Mouse (Mus musculus) left cerebral cortex, adult 18-20 months (tissue): ENCODE data around the gene Adipor1. TPM values are rescaled to one million over a fixed set of nuclear protein-coding genes. Genes with fewer than 3 reads are reported as not detected.

Experiments used
- DNase-seq, 2 experiments: peaks; one replicate each; pipeline ENCODE4 v3.0.0; 2021 to 2022; ENCODE audit warnings: low spot score in 2 of 2, mixed read lengths in 1 of 2
- long read RNA-seq, 2 experiments: library from polyadenylated mRNA; stranded (forward); transcript quantifications; one replicate each; pipeline ENCODE4 v2.0.0; 2021
- total RNA-seq, 2 experiments: library from RNA; stranded (reverse); gene quantifications; 2 replicates each; pipeline ENCODE4 v1.2.3; 2021

Adipor1 gene
- 10 to 100 TPM; 59.3 to 61.4 TPM for total RNA-seq
- long read RNA-seq, experiment 1, transcript Adipor1-201 (8 exons, 3,123 nt), result major isoform, 164 of 219 reads
- long read RNA-seq, experiment 1, transcript Adipor1-202 (8 exons, 3,446 nt), result minor isoform, 37 of 219 reads
- long read RNA-seq, experiment 1, partial matches to known transcripts, result 9 of 219 reads
- long read RNA-seq, experiment 1, other reads (novel, unspliced or antisense), result 9 of 219 reads
- long read RNA-seq, experiment 2, transcript Adipor1-201 (8 exons, 3,123 nt), result major isoform, 130 of 171 reads
- long read RNA-seq, experiment 2, transcript Adipor1-202 (8 exons, 3,446 nt), result minor isoform, 31 of 171 reads
- long read RNA-seq, experiment 2, partial matches to known transcripts, result 1 of 171 reads
- long read RNA-seq, experiment 2, other reads (novel, unspliced or antisense), result 9 of 171 reads

GRCm38 (mm10) chr1:134415168-134415831 is at the start of gene Adipor1:
Adipor1 (plus strand) TSS chr1:134415378.
- peak; percentile 95 to 98 for DNase-seq

DNA sequence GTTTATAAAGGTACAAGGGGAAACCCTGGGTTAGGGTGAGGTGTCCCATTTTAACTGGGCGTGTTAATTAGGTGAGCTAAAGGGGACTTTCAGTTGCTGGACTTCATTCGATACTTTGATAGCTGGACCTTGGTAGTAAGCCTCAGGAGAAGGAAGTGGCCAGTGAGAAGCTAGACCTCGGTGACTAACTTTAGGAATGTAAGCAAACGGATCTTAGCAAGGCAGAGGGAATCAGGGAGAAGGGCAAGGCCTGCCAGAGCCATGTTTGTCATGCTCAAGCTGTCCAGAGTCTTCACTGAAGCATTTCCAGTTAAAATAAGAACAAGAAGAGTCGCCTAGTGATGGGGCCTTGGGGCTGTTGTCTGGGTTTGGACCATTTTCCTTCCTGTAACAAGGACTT is 49.7 kb upstream of the Adipor1 start:
- DNase-seq, result no peak

DNA sequence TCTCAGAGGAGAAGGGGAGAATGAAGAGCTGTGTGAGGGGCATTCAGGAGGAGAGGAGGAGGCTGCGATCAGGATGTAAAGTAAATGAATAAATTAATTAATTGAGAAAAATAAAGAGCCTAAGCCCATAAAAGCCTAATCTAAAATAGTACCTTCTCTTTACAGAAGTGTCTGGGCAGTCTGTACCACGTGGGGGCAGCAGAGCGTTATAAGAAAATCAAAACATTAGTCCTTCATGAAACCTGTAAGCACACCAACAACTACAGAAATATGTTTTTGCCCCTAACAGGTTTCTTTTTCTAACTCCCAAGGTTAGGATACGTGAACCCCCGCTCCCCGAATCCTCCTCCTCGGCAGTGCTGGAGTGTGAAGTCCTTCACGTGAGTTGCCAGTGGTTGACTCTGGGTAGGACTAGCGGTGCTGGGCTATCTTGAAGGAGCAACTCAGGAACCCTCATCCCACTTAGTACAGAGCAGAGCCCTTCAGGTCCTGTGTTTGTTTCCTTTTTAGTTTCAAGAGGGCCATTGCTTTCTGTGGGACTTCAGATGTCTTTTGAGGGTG is 46.3 kb upstream of the Adipor1 start:
- DNase-seq, result peak; percentile 57 to 64

- DNase-seq, result no peak
Measured at GRCm38 (mm10) chr1:134374124-134374523, 41.1 kb upstream of the Adipor1 start.

DNA sequence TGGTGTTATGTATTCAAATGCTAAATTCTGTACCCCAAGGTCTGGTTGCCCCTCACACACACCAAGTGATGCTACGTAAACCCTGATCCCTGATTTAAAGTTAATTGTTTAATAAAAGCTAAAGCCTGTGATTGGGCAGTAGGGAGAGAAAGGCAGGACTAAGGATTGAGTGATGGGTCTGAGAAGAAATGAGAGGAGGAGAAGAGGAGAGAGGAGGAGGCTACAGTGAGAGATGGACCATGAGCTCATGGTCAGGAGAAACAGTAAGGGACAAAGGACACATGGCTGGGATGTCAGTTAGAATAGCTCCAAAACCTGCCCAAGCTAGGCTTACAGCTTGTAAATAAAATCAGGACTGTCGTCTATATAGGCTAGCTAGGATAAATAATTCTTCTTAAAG is 34.1 kb upstream of the Adipor1 start:
- DNase-seq, result no peak

DNA sequence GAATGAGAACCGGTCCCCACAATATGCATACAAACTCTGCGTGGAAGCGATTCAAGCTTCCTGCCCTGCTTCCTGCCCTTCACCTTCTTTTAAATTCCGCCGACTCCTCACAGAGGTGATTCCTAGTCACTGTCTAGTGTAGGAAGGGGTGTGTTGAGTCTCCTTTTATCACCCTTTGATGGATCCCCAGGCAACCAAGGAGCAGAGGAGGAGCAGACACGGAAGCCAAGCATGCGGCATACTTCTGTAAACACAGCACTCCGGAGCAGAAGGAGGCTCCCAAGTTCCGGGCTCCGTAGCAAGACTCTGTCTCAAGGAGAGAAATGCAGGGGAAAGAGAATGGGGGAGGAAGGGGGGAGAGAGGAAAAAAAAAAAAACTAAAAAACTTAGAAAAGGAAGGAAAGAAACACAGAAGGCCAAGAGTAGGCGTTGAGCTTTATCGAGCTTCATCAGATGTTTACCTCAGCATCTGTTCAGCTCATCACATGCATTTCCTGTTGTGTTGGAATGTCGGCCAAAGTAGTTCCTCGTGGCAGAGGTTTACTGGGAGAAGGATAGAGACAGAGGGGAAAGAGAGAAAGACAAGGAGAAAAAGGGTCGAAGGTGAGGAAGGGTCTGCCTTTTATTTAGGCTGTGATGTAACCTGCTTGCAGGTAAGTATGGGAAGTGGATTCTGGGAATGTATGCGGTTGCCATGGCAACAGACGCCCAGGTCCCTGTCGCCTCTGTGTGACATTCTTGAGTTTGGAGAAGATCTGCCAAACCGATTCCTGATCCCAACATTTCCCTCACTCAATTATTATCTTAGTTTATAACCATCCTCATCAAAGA is 33.2 kb upstream of the Adipor1 start:
- peak; percentile 15 to 21 for DNase-seq

- no peak for DNase-seq
Measured at GRCm38 (mm10) chr1:134384581-134384980, 30.6 kb upstream of the Adipor1 start.

DNA sequence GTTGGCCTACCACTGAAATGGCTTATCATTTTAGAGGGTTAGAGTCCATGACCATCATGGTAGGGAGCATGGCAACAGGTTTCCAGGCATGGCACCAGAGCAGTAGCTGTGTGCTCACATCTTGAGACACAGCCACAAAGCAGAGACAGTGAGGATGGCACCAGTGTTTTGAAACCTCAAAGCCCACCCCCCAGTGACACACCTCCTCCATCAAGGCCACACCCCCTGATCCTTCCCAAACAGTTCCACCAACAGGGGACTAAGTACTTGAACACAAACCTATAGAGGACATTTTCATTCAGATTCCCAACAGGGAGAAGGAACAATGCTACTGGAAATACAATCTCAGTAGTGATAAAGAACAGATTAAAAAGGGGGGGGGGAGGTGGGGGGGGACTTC is 30.0 kb upstream of the Adipor1 start:
- no peak for DNase-seq

GRCm38 (mm10) chr1:134385666-134386065 is 29.5 kb upstream of the Adipor1 start, which contains the start of gene 4933406M09Rik:
4933406M09Rik (plus strand) TSS chr1:134385940.
- DNase-seq, result no peak

DNA sequence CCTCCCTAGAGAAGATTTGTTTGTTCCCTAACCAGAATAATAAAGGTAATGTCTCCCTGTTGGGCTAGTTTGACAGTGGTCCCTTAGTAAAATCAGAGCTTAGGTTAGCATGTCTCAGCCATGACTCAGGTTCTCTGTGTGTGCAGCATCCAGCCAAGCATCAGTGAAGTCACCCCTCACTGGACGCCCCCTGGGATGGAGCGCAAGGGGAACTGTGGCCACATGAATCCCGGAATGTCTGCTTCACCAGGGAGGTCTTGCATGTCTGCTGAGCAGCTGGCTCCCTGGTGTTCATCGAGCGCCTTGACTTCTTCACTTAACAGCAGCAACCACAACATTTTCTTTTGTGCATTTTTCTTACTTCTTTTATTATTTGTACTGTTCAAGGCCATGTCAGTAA is 21.4 kb upstream of the Adipor1 start:
- no peak for DNase-seq

- no peak for DNase-seq
Measured at GRCm38 (mm10) chr1:134398210-134398609, 17.0 kb upstream of the Adipor1 start.

DNA sequence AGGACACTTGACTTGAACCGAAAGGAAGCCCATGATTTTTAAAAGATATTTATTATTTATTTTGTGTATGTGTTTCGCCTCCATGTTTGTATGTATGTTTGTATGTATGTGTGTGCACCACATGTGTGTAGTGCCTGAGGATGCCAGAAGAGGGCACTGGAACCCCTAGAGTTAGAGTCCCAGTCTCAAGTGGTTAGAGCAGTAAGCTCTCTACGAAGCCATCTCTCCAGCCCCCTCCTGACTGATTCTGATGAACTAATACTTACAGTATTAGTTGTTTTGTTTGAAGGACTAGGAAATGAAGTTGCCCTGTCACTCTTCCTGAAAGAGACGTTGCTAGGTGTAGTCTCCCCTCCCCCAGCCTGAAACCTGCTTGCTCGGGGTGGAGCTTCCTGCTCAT is 15.4 kb upstream of the Adipor1 start:
- DNase-seq, result no peak

GRCm38 (mm10) chr1:134405509-134406413 is 9.4 kb upstream of the Adipor1 start, which contains the start of gene Cyb5r1:
Cyb5r1 (plus strand) TSS chr1:134405559.
- DNase-seq, result peak; percentile 63 to 81

- no peak for DNase-seq
Measured at GRCm38 (mm10) chr1:134406414-134406771, 8.8 kb upstream of the Adipor1 start.

DNA sequence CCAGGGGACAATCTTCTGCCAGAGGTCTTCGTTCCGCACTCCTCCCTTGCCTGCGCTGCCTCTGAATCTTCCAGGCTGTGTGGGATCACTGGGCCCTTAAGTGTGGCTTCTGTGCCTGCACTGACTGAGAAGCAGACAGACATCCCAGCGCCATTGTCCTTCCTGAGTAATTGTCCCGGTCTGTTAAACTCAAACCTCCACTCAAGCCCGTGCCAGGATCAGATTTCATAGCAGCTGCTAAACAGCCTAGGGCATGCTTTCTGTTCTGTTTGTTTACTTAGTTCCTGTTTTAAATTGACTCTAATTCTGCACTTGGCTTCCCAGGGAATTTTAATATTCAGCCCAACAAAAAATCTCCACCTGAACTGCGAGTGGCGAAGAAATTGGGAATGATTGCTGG is 7.1 kb upstream of the Adipor1 start:
- DNase-seq, result no peak

DNA sequence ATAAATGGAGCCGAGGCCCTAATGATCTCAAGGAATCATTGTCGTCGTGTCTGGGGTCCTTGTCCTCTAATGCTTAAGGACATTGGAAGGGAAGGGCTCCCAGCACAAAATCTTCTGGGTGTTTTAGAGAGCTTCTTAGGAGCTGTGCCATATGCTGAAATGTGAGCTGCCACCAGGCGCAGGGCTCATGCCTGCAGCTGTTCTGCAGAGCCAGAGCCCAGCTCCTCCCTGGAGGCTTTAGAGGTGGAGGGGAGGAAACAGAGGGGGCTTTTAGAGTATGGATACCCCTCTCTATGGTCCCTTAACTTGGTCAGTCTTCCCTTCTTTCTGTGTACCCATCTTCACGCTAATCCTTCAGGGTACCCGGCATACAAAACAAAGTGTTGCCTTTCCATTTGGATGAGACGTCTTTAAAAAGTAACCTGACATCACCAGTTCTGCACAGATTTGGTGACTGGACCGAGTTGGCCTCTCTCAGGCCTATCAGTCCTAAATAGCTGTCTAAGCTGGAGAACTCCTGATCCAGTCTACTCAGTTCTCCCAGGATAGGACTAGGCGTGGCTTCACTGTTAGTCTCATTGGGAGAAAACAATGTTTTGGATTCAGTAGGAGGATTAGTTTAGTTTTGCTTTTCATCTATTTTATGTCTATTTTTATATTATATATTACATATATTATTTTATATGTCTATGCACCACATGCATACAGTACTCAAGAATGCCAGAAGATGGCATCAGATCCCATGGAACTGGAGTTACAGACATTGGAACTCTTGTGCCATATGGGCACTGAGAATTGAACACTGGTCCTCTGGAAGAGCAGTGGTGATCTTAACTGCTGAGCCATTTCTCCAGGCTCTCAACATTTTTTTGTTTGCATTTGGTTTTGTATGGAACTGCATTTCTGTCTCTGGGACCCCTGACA is 3.2 kb upstream of the Adipor1 start:
- no peak for DNase-seq

- DNase-seq, result no peak
Measured at GRCm38 (mm10) chr1:134414038-134414437, 1.1 kb upstream of the Adipor1 start.

DNA sequence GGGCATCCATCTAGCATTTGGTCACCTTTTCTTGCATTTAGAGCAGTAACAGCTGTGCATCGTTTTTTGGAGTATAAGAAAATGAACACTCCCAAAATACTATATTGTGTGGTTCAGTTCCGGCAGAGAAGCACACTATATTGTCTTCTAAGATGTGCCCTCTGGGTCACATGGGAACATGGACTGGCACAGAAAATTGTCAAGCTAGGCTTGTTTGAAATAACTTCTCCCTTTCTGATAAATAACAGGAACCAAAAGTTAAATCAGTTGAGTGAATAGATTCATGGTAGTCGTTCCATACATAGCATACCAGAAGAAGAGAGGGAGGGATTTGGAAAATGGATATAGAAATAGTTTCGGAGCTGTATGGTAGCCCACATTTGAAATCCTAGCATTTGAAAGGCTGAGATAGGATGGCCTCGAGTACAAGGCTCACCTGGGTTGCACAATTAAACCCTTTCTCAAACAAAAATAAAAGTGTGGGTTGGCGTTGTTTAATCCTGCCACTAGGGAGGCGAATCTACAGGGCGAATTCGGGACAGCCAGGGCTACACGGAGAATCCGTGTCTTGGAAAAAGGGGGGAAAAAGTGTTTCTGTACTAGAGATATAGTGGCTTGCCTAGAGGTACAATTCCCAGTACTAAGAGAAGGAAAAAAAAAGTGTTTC is 544 bp upstream of the Adipor1 start:
- DNase-seq, result no peak
